Mouse (Mus musculus): Measurements from ENCODE around the gene Lypd3. TPM values are rescaled to one million over a fixed set of nuclear protein-coding genes. Genes with fewer than 3 reads are reported as not detected.
A peak's percentile ranks its signal among the peaks of the same experiment; 100 is the strongest.

The Lypd3 gene
- polyA plus RNA-seq, 1 experiment from 2014 or later: not detected

DNA sequence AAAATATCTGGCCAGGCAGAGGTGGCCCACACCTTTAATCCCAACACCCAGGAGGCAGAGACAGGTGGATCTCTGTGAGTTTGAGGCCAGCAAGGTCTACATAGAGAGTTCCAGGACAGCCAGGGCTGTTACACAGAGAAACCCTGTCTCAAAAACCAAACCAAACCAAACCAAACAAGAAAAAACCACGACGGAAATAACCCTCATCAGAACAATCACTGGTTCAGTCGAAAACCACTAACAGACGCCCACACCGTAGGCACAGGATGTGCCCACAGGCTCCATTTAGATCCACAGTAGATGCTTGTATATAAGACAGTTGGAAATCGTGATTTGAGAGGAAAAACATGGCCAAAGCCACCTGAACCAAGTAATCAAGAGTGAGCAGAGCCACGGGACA lies 8.6 kb downstream of the Lypd3 start:
- no peak for DNase-seq

GRCm38 (mm10) chr7:24646486-24646885 lies 10.1 kb downstream of the Lypd3 start:
- Histone ChIP-seq H3K4me1 (ENCODE audit: insufficient read depth) (no peaks in the 10 kb centered on the region), H3K4me2 (ENCODE audit: low read depth, low read length) (no peak overlapping the region), H3K36me3 (replicated peaks; ENCODE audit: insufficient read depth, low read length) (no peaks in the 10 kb centered on the region), H3K4me3 (ENCODE audit: low read depth, low read length) (no peak overlapping the region), H3K9me3 (ENCODE audit: low read length) (no peaks in the 10 kb centered on the region), H3K9ac (replicated peaks) (no peak overlapping the region), H3K27me3 (ENCODE audit: insufficient read depth, low read length) (no peaks in the 10 kb centered on the region), H3K27ac (ENCODE audit: low read depth) (no peak overlapping the region)
- no peak for ATAC-seq
- no peak for TF ChIP-seq CTCF (IDR thresholded peaks at IDR 0.05; ENCODE audit: low read depth)
- no peak for TF ChIP-seq EP300 (IDR thresholded peaks at IDR 0.05; ENCODE audit: low read depth)
- DNase-seq: no peak
- WGBS (ENCODE audit: insufficient replicate concordance): 62% methylated on average over 7 of the region's 7 CpGs

More for the DNA sequence above, 8.6 kb downstream of the Lypd3 start:
- Histone ChIP-seq H3K27me3 (ENCODE audit: insufficient read depth, low read length) (0 out of 2 replicates have a peak, but pooled peaks cover 3% of the 10 kb centered on the region), H3K4me3 (ENCODE audit: low read depth, low read length) (no peak overlapping the region), H3K9me3 (ENCODE audit: low read length) (no peaks in the 10 kb centered on the region), H3K36me3 (replicated peaks; ENCODE audit: insufficient read depth, low read length) (no peaks in the 10 kb centered on the region), H3K9ac (replicated peaks) (no peak overlapping the region), H3K27ac (ENCODE audit: low read depth) (no peak overlapping the region), H3K4me2 (ENCODE audit: low read depth, low read length) (no peak overlapping the region), H3K4me1 (ENCODE audit: insufficient read depth) (no peaks in the 10 kb centered on the region)
- no peak for ATAC-seq
- 25% methylated on average over 7 of the region's 7 CpGs for WGBS (ENCODE audit: insufficient replicate concordance)
- no peak for TF ChIP-seq CTCF (IDR thresholded peaks at IDR 0.05; ENCODE audit: low read depth)
- TF ChIP-seq EP300 (IDR thresholded peaks at IDR 0.05; ENCODE audit: low read depth): no peak

- no peak overlapping the region for H3K27ac ChIP-seq (ENCODE audit: low read depth)
- H3K9me3 ChIP-seq (ENCODE audit: low read length): no peaks in the 10 kb centered on the region
- H3K4me1 ChIP-seq (ENCODE audit: insufficient read depth): no peaks in the 10 kb centered on the region
- no peak overlapping the region for H3K9ac ChIP-seq (replicated peaks)
- no peak overlapping the region for H3K4me3 ChIP-seq (ENCODE audit: low read depth, low read length)
- no peaks in the 10 kb centered on the region for H3K27me3 ChIP-seq (ENCODE audit: insufficient read depth, low read length)
- H3K36me3 ChIP-seq (replicated peaks; ENCODE audit: insufficient read depth, low read length): no peaks in the 10 kb centered on the region
- ATAC-seq: peak; percentile 69
- TF ChIP-seq CTCF (IDR thresholded peaks at IDR 0.05; ENCODE audit: low read depth) (peak; percentile 92), EP300 (IDR thresholded peaks at IDR 0.05; ENCODE audit: low read depth) (no peak)
- peak; percentile 71 for DNase-seq
- H3K4me2 ChIP-seq (ENCODE audit: low read depth, low read length): no peak overlapping the region
- 16% methylated on average over 7 of the region's 7 CpGs for WGBS (ENCODE audit: insufficient replicate concordance)
Observed at GRCm38 (mm10) chr7:24653681-24654080, 17.3 kb downstream of the Lypd3 start.

- ATAC-seq (no peak), DNase-seq (no peak)
- H3K4me3 ChIP-seq (ENCODE audit: low read depth, low read length): no peak overlapping the region
- H3K9me3 ChIP-seq (ENCODE audit: low read length): no peaks in the 10 kb centered on the region
- H3K4me1 ChIP-seq (ENCODE audit: insufficient read depth): no peaks in the 10 kb centered on the region
- H3K36me3 ChIP-seq (replicated peaks; ENCODE audit: insufficient read depth, low read length): no peaks in the 10 kb centered on the region
- no peak for TF ChIP-seq EP300 (IDR thresholded peaks at IDR 0.05; ENCODE audit: low read depth)
- TF ChIP-seq CTCF (IDR thresholded peaks at IDR 0.05; ENCODE audit: low read depth): no peak
- H3K27ac ChIP-seq (ENCODE audit: low read depth): no peak overlapping the region
- H3K27me3 ChIP-seq (ENCODE audit: insufficient read depth, low read length): no peaks in the 10 kb centered on the region
- no peak overlapping the region for H3K4me2 ChIP-seq (ENCODE audit: low read depth, low read length)
- 69% methylated on average over 12 of the region's 12 CpGs for WGBS (ENCODE audit: insufficient replicate concordance)
- no peak overlapping the region for H3K9ac ChIP-seq (replicated peaks)
Observed at GRCm38 (mm10) chr7:24659737-24660357, 23.5 kb downstream of the Lypd3 start.

DNA sequence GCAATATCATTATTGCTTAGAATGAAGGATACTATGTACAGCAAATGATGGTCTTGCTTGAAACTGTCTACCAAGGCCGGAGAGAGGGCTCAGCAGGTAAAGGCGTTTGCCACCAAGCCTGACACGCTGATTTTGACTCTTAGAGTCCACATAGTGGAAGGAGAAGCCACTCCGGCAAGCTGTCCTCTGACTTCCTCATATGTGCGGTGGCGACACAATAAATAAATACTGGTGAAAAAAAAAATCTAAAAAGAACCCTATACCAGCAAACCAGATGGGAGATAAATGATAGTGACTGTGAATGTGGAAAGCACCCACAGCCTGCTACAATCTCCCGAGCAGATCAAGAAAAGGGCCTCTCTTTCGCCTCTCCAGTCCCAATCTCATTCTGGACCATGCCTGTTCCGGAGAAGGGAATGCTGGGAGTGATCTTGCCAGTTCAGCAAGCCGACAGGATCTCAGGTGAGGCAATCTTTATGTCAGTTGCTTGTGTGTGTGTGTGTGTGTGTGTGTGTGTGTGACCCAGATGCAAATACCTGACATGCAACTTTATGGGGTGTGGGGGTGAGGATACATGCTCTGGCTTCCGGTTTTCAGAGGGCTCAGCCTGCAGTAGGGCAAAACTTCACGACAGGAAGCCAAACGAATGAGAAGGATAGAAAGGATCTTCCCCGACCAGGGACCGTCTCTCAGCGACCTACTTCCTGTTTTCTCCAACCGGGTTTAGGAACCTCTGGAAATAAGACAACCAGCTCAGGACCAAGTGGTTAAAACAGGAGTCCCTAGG lies 25.0 kb downstream of the Lypd3 start:
- Histone ChIP-seq H3K36me3 (replicated peaks; ENCODE audit: insufficient read depth, low read length) (no peaks in the 10 kb centered on the region), H3K9me3 (ENCODE audit: low read length) (no peaks in the 10 kb centered on the region), H3K9ac (replicated peaks) (no peak overlapping the region), H3K4me1 (ENCODE audit: insufficient read depth) (no peaks in the 10 kb centered on the region), H3K27me3 (ENCODE audit: insufficient read depth, low read length) (no peaks in the 10 kb centered on the region), H3K4me3 (ENCODE audit: low read depth, low read length) (no peak overlapping the region), H3K4me2 (ENCODE audit: low read depth, low read length) (peak overlapping the region; percentile 47), H3K27ac (ENCODE audit: low read depth) (no peak overlapping the region)
- DNase-seq: no peak
- TF ChIP-seq EP300 (IDR thresholded peaks at IDR 0.05; ENCODE audit: low read depth) (no peak), CTCF (IDR thresholded peaks at IDR 0.05; ENCODE audit: low read depth) (no peak)
- no peak for ATAC-seq
- WGBS (ENCODE audit: insufficient replicate concordance): 27% methylated on average over 17 of the region's 17 CpGs

DNA sequence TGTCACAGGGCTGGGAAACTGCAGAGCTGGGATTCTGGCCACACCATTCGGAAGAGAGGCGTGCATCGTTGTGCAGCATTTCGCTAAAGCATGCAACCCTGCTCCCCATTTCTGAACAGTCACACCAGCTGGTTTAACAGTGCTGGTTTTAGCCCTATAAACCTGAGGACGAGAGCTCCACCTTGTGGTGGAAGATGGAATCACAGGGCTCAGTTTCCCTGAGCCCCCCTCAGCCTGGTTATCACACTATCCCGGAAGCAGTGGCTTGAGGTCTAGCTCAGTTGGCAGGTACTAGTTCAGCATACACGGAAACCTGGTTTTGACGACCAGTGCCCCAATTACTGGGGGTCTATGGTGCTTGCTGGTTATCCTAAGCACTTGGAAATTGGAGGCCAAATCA lies 26.2 kb downstream of the Lypd3 start:
- ATAC-seq (peak; percentile 60), DNase-seq (peak; percentile 82)
- H3K9ac ChIP-seq (replicated peaks): no peak overlapping the region
- H3K27me3 ChIP-seq (ENCODE audit: insufficient read depth, low read length): no peaks in the 10 kb centered on the region
- no peak overlapping the region for H3K4me2 ChIP-seq (ENCODE audit: low read depth, low read length)
- no peak overlapping the region for H3K27ac ChIP-seq (ENCODE audit: low read depth)
- no peaks in the 10 kb centered on the region for H3K36me3 ChIP-seq (replicated peaks; ENCODE audit: insufficient read depth, low read length)
- H3K4me1 ChIP-seq (ENCODE audit: insufficient read depth): no peaks in the 10 kb centered on the region
- H3K9me3 ChIP-seq (ENCODE audit: low read length): no peaks in the 10 kb centered on the region
- TF ChIP-seq EP300 (IDR thresholded peaks at IDR 0.05; ENCODE audit: low read depth) (no peak), CTCF (IDR thresholded peaks at IDR 0.05; ENCODE audit: low read depth) (peak; percentile 96)
- WGBS (ENCODE audit: insufficient replicate concordance): 9% methylated on average over 8 of the region's 8 CpGs
- H3K4me3 ChIP-seq (ENCODE audit: low read depth, low read length): no peak overlapping the region

Measured in liver, postnatal 0 days (tissue).